Mouse (Mus musculus) olfactory bulb, adult 2 months (tissue): Measurements from ENCODE around the gene Rab27a.

ENCODE experiments used
- CTCF ChIP-seq: fragments of 200-500 bp; IDR thresholded peaks from 2 replicates; pipeline ENCODE4 v1.5.1; 2012; ENCODE audit warnings: low read depth, mild to moderate bottlenecking, low read length, moderate library complexity; ENCODE audit not compliant: insufficient read depth
- POLR2A ChIP-seq: fragments of 200-500 bp; IDR thresholded peaks from 2 replicates; pipeline ENCODE4 v1.6.1; 2012; ENCODE audit warnings: mild to moderate bottlenecking, low read depth, low read length, moderate library complexity; ENCODE audit not compliant: insufficient read depth

GRCm38 (mm10) chr9:73082291-73083000 lies 37.8 kb downstream of the Rab27a start:
- TF ChIP-seq POLR2A, result no peak
- TF ChIP-seq CTCF, result no peak
